Mouse (Mus musculus) E14TG2a.4 (cell line): ENCODE measurements around the gene Tmem184b.

Source experiments
- CTCF ChIP-seq: conservative IDR thresholded peaks from 2 replicates; pipeline ENCODE4 v1.5.1; 2014; ENCODE audit warnings: low read length
- NANOG ChIP-seq: IDR thresholded peaks from 2 replicates; pipeline ENCODE4 v1.6.1; 2014; ENCODE audit warnings: borderline replicate concordance, low read length, mixed read lengths

GRCm38 (mm10) chr15:79347165-79347844 lies 56.1 kb downstream of the Tmem184b start:
- TF ChIP-seq CTCF, result no peak
- no peak for TF ChIP-seq NANOG
